Mouse (Mus musculus) midbrain, embryonic 15.5 days (tissue): Measurements from ENCODE around the gene Rexo4. TPM values are rescaled to one million over a fixed set of nuclear protein-coding genes. Genes with fewer than 3 reads are reported as not detected.

Source experiments
- ATAC-seq: fragments of 200-750 bp; cut with Nextera tagmentation; replicated peaks from 2 replicates; pipeline ENCODE4 v1.8.0; 2017; ENCODE audit warnings: moderate TSS enrichment
- H3K27ac ChIP-seq: fragments of 300-500 bp; sonication (generic); 2 replicates; pipeline ENCODE4 v1.5.1; 2015; ENCODE audit warnings: mild to moderate bottlenecking, inconsistent platforms
- H3K27me3 ChIP-seq: fragments of 300-500 bp; sonication (generic); replicated peaks from 2 replicates; pipeline ENCODE4 v1.6.1; 2015; ENCODE audit warnings: inconsistent platforms
- H3K36me3 ChIP-seq: fragments of 300-500 bp; sonication (generic); replicated peaks from 2 replicates; pipeline ENCODE4 v1.6.1; 2015; ENCODE audit warnings: inconsistent platforms
- H3K4me1 ChIP-seq: fragments of 300-500 bp; sonication (generic); 2 replicates; pipeline ENCODE4 v1.6.1; 2015; ENCODE audit warnings: inconsistent platforms
- H3K4me2 ChIP-seq: fragments of 300-500 bp; sonication (generic); 2 replicates; pipeline ENCODE4 v1.6.1; 2015; ENCODE audit warnings: inconsistent platforms, mild to moderate bottlenecking, moderate library complexity
- H3K4me3 ChIP-seq: fragments of 300-500 bp; sonication (generic); 2 replicates; pipeline ENCODE4 v1.5.1; 2015; ENCODE audit warnings: mild to moderate bottlenecking, inconsistent platforms
- H3K9ac ChIP-seq: fragments of 300-500 bp; sonication (generic); 2 replicates; pipeline ENCODE4 v1.6.1; 2015; ENCODE audit warnings: mild to moderate bottlenecking, inconsistent platforms
- H3K9me3 ChIP-seq: fragments of 300-500 bp; sonication (generic); 2 replicates; pipeline ENCODE4 v1.6.1; 2016; ENCODE audit warnings: inconsistent platforms
- WGBS: fragments of 180-500 bp; shearing (Covaris S2); methylation state at CpG from one replicate; pipeline ENCODE4 v1.1.7; 2015; ENCODE audit warnings: mixed read lengths; 5-methylcytosine and 5-hydroxymethylcytosine counted together
- polyA plus RNA-seq: library from polyadenylated mRNA; unstranded; fragments of >200 nt; fragmentation: Nextera tagmentation; extraction: Ambion mirVana; gene quantifications from 2 replicates; pipeline ENCODE4 v1.2.1, GENCODE M21; 2015

Rexo4 gene
- polyA plus RNA-seq, 1 experiment from 2014 or later: 36.8 TPM

DNA sequence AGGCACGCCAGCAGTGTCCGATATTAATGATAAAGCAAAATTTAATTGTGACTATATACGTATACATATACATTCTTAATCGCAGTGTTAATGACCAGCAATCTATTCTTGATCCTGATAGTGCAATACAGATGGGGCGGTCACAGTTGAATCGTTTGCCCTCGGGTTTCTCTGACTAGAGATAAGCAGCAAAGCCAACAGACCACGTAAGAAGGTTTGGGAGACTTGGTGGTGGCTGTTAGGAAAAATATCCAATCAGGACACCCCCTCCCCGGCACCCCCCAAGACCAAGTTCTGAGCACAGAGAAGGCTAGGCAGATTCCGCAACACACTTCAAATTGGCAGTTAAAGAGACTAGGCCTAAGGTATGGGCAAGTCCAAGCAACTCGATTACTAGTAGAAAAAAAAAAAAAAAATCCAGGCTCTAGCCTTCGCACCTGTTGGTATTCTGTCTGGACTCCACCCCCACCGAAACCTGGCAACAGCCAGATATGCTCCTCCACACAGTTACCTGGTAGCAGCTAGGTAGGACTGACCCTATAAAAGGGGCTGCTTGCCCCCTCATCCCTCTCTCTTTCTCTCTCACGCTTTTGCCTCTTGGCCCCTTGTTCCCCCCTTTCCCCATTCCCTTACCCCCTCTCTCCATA, 661 bp upstream of the Rexo4 start:
- Histone ChIP-seq H3K4me2 (peak overlapping the region; percentile 68), H3K27ac (peak overlapping the region; percentile 99), H3K9me3 (no peaks in the 10 kb centered on the region), H3K36me3 (peaks cover 3% of the 10 kb centered on the region), H3K27me3 (no peaks in the 10 kb centered on the region), H3K4me3 (peak overlapping the region; percentile 90), H3K4me1 (peaks cover 38% of the 10 kb centered on the region), H3K9ac (peak overlapping the region; percentile 92)
- WGBS: 16% methylated on average over 14 of the region's 14 CpGs
- peak; percentile 4 for ATAC-seq

DNA sequence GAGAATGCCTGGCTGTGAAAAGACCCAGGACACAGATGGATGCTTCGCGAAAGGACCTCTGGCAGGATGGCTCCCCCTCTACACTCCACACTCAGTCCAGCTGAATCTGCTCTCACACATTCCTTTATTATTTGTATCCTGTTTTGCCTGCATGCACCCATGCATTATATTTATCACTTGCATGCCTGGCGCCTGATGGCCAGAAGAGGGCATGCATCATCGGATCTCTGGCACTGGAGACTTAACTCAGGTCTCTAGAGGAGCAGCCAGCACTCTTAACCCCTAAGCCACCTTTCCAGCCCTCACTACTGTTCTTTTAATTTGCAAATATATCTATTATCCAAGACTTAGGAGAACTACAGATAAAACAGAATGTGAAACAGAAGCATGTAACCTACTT, 3.4 kb downstream of the Rexo4 start:
- H3K27ac ChIP-seq: no peak overlapping the region
- no peak overlapping the region for H3K4me2 ChIP-seq
- H3K36me3 ChIP-seq: peaks cover 23% of the 10 kb centered on the region
- no peaks in the 10 kb centered on the region for H3K9me3 ChIP-seq
- no peak overlapping the region for H3K9ac ChIP-seq
- no peak for ATAC-seq
- H3K4me3 ChIP-seq: no peak overlapping the region
- 79% methylated on average over 4 of the region's 4 CpGs for WGBS
- peaks cover 38% of the 10 kb centered on the region for H3K4me1 ChIP-seq
- no peaks in the 10 kb centered on the region for H3K27me3 ChIP-seq

DNA sequence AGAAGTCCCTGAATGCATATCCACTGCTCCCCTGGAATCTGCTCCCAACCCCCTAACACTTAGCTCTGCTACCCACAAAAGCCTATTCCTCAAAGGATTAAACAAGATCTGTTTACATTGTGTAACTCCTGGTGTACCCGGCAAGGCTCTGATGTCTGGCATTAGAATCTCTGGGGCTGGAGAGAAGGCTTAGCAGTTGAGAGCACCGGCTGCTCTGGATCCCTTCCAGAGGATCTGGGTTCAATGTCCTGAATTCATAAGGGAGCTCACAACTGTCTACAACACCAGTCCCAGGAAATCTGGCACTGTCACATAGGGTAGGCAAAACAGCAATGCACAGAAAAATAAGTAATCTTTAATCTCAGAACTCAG, 6.7 kb downstream of the Rexo4 start:
- no peak overlapping the region for H3K4me2 ChIP-seq
- H3K9ac ChIP-seq: no peak overlapping the region
- H3K4me3 ChIP-seq: no peak overlapping the region
- no peak overlapping the region for H3K27ac ChIP-seq
- no peaks in the 10 kb centered on the region for H3K9me3 ChIP-seq
- H3K36me3 ChIP-seq: peaks cover 53% of the 10 kb centered on the region
- 84% methylated on average over 2 of the region's 2 CpGs for WGBS
- no peaks in the 10 kb centered on the region for H3K27me3 ChIP-seq
- peaks cover 21% of the 10 kb centered on the region for H3K4me1 ChIP-seq
- no peak for ATAC-seq

DNA sequence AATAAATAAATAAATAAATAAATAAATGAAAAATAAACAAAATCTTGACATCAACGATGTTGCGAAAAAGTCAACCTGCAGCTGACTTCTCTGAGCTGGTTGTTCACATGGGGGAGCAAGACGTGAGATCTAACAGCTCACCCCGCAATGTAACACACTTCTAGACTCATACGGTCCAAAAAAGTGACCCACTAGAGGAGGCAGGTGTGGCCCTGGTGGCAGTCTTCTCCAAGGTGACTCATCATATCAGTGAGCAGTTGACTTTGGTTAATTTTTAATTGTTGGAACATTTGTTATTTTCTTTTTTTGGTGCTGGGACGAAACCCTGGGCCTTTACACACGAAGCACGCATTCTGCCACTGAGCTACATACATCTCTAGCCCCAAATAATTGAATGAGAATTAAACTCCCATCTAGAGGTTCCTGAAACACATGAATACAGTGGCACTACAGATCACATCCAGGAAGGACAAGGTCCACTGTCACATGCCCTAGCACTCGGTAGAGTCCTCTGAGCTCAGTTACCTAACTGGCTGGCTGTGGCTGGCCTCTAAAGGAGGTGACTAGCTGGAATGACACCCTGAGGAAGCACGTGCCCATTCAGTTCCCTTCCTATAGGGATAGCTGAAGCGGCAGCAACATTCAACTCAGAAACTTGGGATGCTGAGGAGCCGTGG, 7.2 kb downstream of the Rexo4 start:
- ATAC-seq: no peak
- H3K9me3 ChIP-seq: no peaks in the 10 kb centered on the region
- H3K36me3 ChIP-seq: peaks cover 58% of the 10 kb centered on the region
- 94% methylated on average over 12 of the region's 12 CpGs for WGBS
- no peak overlapping the region for H3K4me2 ChIP-seq
- no peak overlapping the region for H3K9ac ChIP-seq
- H3K4me3 ChIP-seq: no peak overlapping the region
- peaks cover 17% of the 10 kb centered on the region for H3K4me1 ChIP-seq
- H3K27me3 ChIP-seq: no peaks in the 10 kb centered on the region
- no peak overlapping the region for H3K27ac ChIP-seq

DNA sequence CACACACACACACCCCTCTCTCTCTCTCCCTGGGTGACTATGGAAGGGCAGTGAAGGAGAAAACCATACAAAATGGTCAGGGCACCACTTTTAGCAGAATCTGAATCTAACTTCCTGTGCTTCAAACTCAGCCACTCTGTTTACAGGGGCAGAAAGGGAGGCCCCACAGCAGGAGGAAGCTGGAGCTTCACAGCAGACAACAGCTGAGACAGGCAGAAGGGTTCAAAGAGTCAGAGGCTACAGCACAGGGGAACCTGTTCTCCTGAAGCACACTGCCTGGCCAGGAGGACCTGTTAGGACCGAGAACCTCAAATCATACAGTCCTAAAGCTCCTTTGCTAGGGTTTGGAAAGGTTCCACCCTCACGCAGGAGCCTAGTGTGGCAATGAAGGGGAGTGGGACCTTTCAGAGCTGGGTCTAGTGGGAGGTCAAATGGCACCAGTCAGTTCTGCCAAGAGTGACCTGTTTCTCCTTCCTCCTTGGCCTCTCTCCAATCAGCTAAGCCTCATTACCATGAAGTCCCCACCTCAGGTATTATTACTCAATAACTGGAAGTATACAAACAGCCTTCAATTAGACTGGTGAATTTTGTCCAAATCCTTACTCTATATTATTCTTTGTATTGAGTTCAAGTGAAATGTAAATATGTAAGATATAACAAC, 9.3 kb downstream of the Rexo4 start:
- no peak overlapping the region for H3K4me2 ChIP-seq
- H3K36me3 ChIP-seq: peaks cover 56% of the 10 kb centered on the region
- H3K27ac ChIP-seq: no peak overlapping the region
- H3K9ac ChIP-seq: no peak overlapping the region
- WGBS: 93% methylated on average over 2 of the region's 2 CpGs
- ATAC-seq: no peak
- H3K4me1 ChIP-seq: no peaks in the 10 kb centered on the region
- H3K9me3 ChIP-seq: no peaks in the 10 kb centered on the region
- no peak overlapping the region for H3K4me3 ChIP-seq
- H3K27me3 ChIP-seq: no peaks in the 10 kb centered on the region

DNA sequence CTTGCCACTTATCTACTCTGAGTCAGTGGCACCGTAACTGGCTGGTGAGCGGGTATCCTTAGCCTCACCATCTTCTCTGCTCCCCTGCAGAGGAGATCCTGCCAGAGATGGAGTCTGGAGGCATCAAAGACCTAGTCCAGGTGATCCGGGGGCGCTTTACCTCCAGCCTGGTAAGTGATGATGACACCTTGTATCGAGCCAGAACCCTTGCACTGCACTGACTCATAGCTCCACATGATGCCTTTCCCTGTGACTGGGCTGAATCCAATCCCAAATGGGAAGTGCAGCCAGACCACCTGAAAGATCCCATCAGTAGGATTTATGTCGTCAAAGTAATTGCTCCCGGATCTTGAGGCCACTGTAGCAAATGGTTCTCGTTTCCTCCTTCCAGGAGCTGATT, 11.3 kb downstream of the Rexo4 start:
- Histone ChIP-seq H3K27ac (no peak overlapping the region), H3K9ac (no peak overlapping the region), H3K27me3 (no peaks in the 10 kb centered on the region), H3K36me3 (peaks cover 52% of the 10 kb centered on the region), H3K4me2 (no peak overlapping the region), H3K9me3 (no peaks in the 10 kb centered on the region), H3K4me3 (no peak overlapping the region), H3K4me1 (no peaks in the 10 kb centered on the region)
- 94% methylated on average over 8 of the region's 8 CpGs for WGBS
- ATAC-seq: no peak

DNA sequence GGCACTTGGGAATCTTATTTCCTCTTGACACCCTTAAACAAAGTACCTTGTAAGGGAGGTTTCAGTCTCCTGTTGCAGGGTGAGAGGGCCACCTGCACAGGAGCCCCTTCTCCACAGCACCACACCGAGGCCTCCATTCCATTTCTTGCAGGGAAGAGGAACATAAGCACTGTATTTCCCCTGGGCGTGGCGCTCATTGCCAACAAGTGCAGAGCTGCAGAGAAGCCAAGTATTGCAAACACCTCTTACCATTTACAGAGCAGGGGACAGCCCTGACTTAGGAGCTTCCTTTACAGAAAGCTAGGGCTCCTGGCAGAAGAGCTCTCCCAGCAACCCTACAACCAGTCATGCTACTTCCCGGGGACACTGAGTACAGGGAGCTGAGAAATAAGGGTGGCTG, 12.0 kb downstream of the Rexo4 start:
- WGBS: 96% methylated on average over 4 of the region's 4 CpGs
- no peak overlapping the region for H3K9ac ChIP-seq
- ATAC-seq: no peak
- peaks cover 47% of the 10 kb centered on the region for H3K36me3 ChIP-seq
- no peaks in the 10 kb centered on the region for H3K9me3 ChIP-seq
- H3K27me3 ChIP-seq: no peaks in the 10 kb centered on the region
- H3K4me1 ChIP-seq: no peaks in the 10 kb centered on the region
- H3K27ac ChIP-seq: no peak overlapping the region
- no peak overlapping the region for H3K4me2 ChIP-seq
- H3K4me3 ChIP-seq: no peak overlapping the region

DNA sequence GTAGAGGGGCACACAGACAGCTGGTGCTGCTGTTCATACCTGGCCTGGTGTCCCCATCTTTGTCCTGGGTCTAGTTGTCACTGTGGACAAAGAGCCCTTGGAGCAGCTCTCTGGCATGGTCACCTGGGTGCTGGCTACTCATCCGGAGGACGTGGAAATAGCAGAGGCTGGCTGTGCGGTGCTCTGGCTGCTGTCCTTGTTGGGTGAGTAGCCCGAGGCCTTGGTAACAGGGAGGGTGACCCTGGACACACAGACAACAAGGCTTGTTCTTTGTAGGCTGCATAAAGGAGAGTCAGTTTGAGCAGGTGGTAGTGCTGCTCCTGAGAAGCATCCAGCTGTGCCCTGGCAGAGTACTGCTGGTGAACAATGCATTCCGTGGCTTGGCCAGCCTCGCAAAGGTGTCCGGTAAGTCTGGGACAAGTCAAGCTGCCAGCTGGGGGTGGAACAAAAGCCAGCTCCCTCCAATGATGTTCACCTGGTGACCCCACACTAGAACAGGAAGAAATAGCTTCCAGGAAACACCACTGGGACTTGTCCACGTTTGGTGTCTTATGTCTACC, 12.8 kb downstream of the Rexo4 start:
- Histone ChIP-seq H3K4me1 (no peaks in the 10 kb centered on the region), H3K36me3 (peaks cover 42% of the 10 kb centered on the region), H3K9me3 (no peaks in the 10 kb centered on the region), H3K27ac (no peak overlapping the region), H3K27me3 (no peaks in the 10 kb centered on the region), H3K4me3 (no peak overlapping the region), H3K4me2 (no peak overlapping the region), H3K9ac (no peak overlapping the region)
- no peak for ATAC-seq
- WGBS: 87% methylated on average over 8 of the region's 8 CpGs

DNA sequence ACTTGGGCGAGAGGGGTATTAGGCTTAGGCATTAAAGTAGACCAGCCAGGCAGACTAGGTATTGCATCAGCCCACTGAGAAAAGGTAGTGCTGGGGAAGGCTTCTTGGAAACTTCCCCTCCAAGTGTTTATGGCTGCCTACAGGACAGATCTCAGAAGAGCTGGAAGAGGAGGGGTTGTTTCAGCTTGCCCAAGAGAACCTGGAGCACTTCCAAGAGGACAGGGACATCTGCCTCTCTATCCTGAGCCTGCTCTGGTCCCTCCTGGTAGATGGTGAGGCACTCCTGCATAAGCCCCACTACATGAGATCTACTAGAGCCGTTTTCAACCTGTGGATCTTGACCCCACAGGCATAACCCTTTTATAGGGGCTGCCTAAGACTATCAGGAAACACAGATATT, 13.8 kb downstream of the Rexo4 start:
- H3K9me3 ChIP-seq: no peaks in the 10 kb centered on the region
- H3K4me2 ChIP-seq: no peak overlapping the region
- H3K4me3 ChIP-seq: no peak overlapping the region
- 90% methylated on average over 2 of the region's 2 CpGs for WGBS
- H3K4me1 ChIP-seq: no peaks in the 10 kb centered on the region
- H3K9ac ChIP-seq: no peak overlapping the region
- peaks cover 37% of the 10 kb centered on the region for H3K36me3 ChIP-seq
- no peak for ATAC-seq
- H3K27me3 ChIP-seq: no peaks in the 10 kb centered on the region
- no peak overlapping the region for H3K27ac ChIP-seq

DNA sequence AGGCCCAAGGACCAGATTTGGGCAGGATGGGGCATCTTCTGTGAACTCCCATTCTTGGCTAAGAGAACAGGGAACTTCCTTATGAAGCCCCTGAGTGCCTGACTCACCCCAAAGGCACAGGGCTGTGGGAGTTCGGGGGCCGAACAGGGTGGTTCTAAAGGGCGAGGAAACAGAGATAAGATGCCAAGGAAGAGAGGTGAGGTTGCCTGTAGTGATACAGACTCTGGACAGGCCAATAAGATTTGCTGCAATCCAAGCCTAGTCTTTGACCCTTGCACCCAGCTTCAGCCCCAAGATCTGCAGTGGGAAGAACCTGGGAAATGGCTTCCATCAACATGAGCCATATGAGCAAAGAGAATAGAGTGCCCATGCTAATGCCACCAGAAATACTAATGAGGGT, 20.9 kb downstream of the Rexo4 start:
- 89% methylated on average over 3 of the region's 3 CpGs for WGBS
- H3K4me1 ChIP-seq: no peaks in the 10 kb centered on the region
- H3K4me2 ChIP-seq: no peak overlapping the region
- no peak overlapping the region for H3K27ac ChIP-seq
- no peak overlapping the region for H3K9ac ChIP-seq
- no peaks in the 10 kb centered on the region for H3K9me3 ChIP-seq
- H3K27me3 ChIP-seq: no peaks in the 10 kb centered on the region
- no peak for ATAC-seq
- H3K4me3 ChIP-seq: no peak overlapping the region
- no peaks in the 10 kb centered on the region for H3K36me3 ChIP-seq

DNA sequence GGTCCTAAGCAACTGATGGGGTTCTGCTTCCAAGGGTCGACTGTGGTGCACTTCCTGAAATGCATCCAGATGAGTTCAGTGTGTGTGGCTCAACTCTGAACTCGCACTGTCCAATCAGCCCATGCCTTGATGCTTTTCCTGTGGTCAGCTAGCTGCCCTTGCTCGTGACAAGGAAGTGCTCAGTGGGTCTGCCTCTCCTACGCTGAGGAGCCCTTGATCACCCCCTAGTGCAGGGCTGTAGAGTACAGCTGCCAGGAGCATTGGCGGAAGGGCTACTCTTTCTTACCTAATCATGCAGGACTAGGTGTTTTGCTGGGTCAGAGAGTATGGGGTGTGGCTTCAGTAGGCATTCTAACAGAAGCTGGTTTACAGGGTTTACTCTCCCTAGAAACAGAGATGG, 22.6 kb downstream of the Rexo4 start:
- Histone ChIP-seq H3K4me2 (no peak overlapping the region), H3K36me3 (no peaks in the 10 kb centered on the region), H3K4me1 (no peaks in the 10 kb centered on the region), H3K27ac (no peak overlapping the region), H3K4me3 (no peak overlapping the region), H3K27me3 (no peaks in the 10 kb centered on the region), H3K9ac (no peak overlapping the region), H3K9me3 (no peaks in the 10 kb centered on the region)
- WGBS: 34% methylated on average over 5 of the region's 5 CpGs
- no peak for ATAC-seq

DNA sequence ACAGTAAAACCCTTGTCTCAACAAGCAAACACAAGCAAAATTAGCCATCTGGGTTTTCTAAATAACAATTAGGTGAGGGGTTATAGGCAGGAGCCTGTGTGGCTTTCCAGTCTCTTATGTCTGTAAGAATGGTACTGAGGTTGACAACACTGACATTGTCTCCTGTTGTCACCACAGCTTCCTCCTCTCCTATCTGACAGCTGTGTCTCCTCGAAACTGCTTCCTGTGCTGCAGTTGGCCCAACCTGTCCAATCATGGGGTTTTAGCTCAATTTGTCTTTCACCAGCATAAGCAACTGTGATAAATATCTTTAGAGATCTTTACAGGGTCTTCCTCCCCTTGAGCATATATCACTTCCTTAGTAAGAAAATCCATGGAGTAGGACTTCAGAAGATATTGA, 27.8 kb downstream of the Rexo4 start:
- H3K27me3 ChIP-seq: no peaks in the 10 kb centered on the region

More for the DNA sequence above, 27.8 kb downstream of the Rexo4 start:
- Histone ChIP-seq H3K9me3 (no peaks in the 10 kb centered on the region), H3K4me1 (peaks cover 13% of the 10 kb centered on the region), H3K27ac (no peak overlapping the region), H3K4me2 (no peak overlapping the region), H3K36me3 (no peaks in the 10 kb centered on the region), H3K4me3 (no peak overlapping the region), H3K9ac (no peak overlapping the region)
- WGBS: 67% methylated on average over 1 of the region's 1 CpGs
- ATAC-seq: no peak
